Mouse (Mus musculus) CH12.LX (cell line): Measurements from ENCODE around the gene Sh3rf3. TPM values are rescaled to one million over a fixed set of nuclear protein-coding genes. Genes with fewer than 3 reads are reported as not detected.

ENCODE experiments used
- DNase-seq: peaks from one replicate; pipeline ENCODE4 v3.0.0-alpha.2; 2013; ENCODE audit errors: extremely low read depth
- H3K27ac ChIP-seq: 2 replicates; pipeline ENCODE4 v1.5.1; 2012; ENCODE audit warnings: low read depth, mild to moderate bottlenecking, control low read depth, moderate library complexity; ENCODE audit not compliant: insufficient read depth
- H3K27me3 ChIP-seq: replicated peaks from 2 replicates; pipeline ENCODE3; 2012; ENCODE audit warnings: inconsistent platforms
- H3K36me3 ChIP-seq, 2 experiments: replicated peaks in 1 of 2; 2 replicates each; pipeline versions ENCODE3 to v1.6.1; 2012; ENCODE audit warnings: inconsistent platforms in 1 of 2, low read length in 1 of 2, mild to moderate bottlenecking in 1 of 2, mixed read lengths in 1 of 2, moderate library complexity in 1 of 2; ENCODE audit not compliant: control insufficient read depth in 1 of 2, insufficient read depth in 1 of 2
- H3K4me1 ChIP-seq, 2 experiments: 2 replicates each; pipeline ENCODE4 v1.6.1; 2012; ENCODE audit warnings: inconsistent platforms in 1 of 2, moderate library complexity in 1 of 2; ENCODE audit not compliant: insufficient read depth in 2 of 2, control insufficient read depth in 1 of 2
- H3K4me2 ChIP-seq: 2 replicates; pipeline ENCODE4 v1.6.1; 2012; ENCODE audit warnings: low read depth, mild to moderate bottlenecking, control low read depth; ENCODE audit not compliant: poor library complexity, insufficient read depth, severe bottlenecking
- H3K4me3 ChIP-seq, 3 experiments: fragments of 150-350 bp in 1 of 3; sonication (generic) in 1 of 3; replicated peaks in 1 of 3; 2 replicates each; pipeline versions ENCODE3 to v1.5.1; 2011 to 2012; ENCODE audit warnings: low read depth in 2 of 3, low read length in 2 of 3, mild to moderate bottlenecking in 2 of 3, moderate library complexity in 2 of 3, control low read depth in 1 of 3, improper control_type of control experiment in 1 of 3, inconsistent platforms in 1 of 3, mixed read lengths in 1 of 3; ENCODE audit not compliant: poor library complexity in 1 of 3
- H3K79me2 ChIP-seq: replicated peaks from 2 replicates; pipeline ENCODE4 v1.6.1; 2012; ENCODE audit warnings: mild to moderate bottlenecking, moderate library complexity; ENCODE audit not compliant: control insufficient read depth, poor library complexity, insufficient read depth, severe bottlenecking; ENCODE audit errors: extremely low read depth
- H3K9ac ChIP-seq: 2 replicates; pipeline ENCODE4 v1.6.1; 2012; ENCODE audit warnings: low read depth, mild to moderate bottlenecking, control low read depth, moderate library complexity; ENCODE audit not compliant: insufficient read depth
- H3K9me3 ChIP-seq: replicated peaks from 2 replicates; pipeline ENCODE3; 2012; ENCODE audit warnings: low read length, inconsistent platforms, mixed read lengths
- BHLHE40 ChIP-seq: IDR thresholded peaks from 2 replicates; pipeline ENCODE4 v1.6.1; 2011; ENCODE audit warnings: mild to moderate bottlenecking, low read depth, low read length, improper control_type of control experiment
- CHD1 ChIP-seq: IDR thresholded peaks from 2 replicates; pipeline ENCODE4 v1.6.1; 2012; ENCODE audit warnings: low read depth, low read length, improper control_type of control experiment, inconsistent platforms
- EP300 ChIP-seq: IDR thresholded peaks from 2 replicates; pipeline ENCODE4 v1.6.1; 2011; ENCODE audit warnings: low read length, improper control_type of control experiment
- ETS1 ChIP-seq: conservative IDR thresholded peaks from 2 replicates; pipeline ENCODE4 v1.6.1; 2012; ENCODE audit warnings: low read depth, mild to moderate bottlenecking, inconsistent platforms, low read length, improper control_type of control experiment, moderate library complexity
- GABPA ChIP-seq: IDR thresholded peaks from 2 replicates; pipeline ENCODE4 v1.6.1; 2012; ENCODE audit warnings: low read depth, low read length, improper control_type of control experiment, inconsistent platforms; ENCODE audit not compliant: insufficient replicate concordance
- IRF4 ChIP-seq: IDR thresholded peaks from 2 replicates; pipeline ENCODE4 v1.6.1; 2014; ENCODE audit warnings: low read depth, mild to moderate bottlenecking, inconsistent platforms, low read length, improper control_type of control experiment
- JUND ChIP-seq: conservative IDR thresholded peaks from 2 replicates; pipeline ENCODE4 v1.6.1; 2011; ENCODE audit warnings: low read depth, low read length, improper control_type of control experiment
- MAX ChIP-seq: IDR thresholded peaks from 2 replicates; pipeline ENCODE4 v1.6.1; 2011; ENCODE audit warnings: low read length, improper control_type of control experiment
- MEF2A ChIP-seq: IDR thresholded peaks from 2 replicates; pipeline ENCODE4 v1.6.1; 2014; ENCODE audit warnings: low read depth, mild to moderate bottlenecking, inconsistent platforms, low read length, improper control_type of control experiment, borderline replicate concordance
- NRF1 ChIP-seq: IDR thresholded peaks from 2 replicates; pipeline ENCODE4 v1.6.1; 2014; ENCODE audit warnings: low read depth, mild to moderate bottlenecking, inconsistent platforms, low read length, improper control_type of control experiment, moderate library complexity
- POLR2AphosphoS2 ChIP-seq: IDR thresholded peaks from 2 replicates; pipeline ENCODE4 v1.6.1; 2011; ENCODE audit warnings: low read depth, low read length, improper control_type of control experiment
- SIN3A ChIP-seq: IDR thresholded peaks from 2 replicates; pipeline ENCODE4 v1.6.1; 2012; ENCODE audit warnings: low read length, improper control_type of control experiment, inconsistent platforms
- SMC3 ChIP-seq: IDR thresholded peaks from 2 replicates; pipeline ENCODE4 v1.6.1; 2011; ENCODE audit warnings: low read depth, low read length, improper control_type of control experiment
- USF1 ChIP-seq: IDR thresholded peaks from 2 replicates; pipeline ENCODE4 v1.6.1; 2014; ENCODE audit warnings: low read depth, mild to moderate bottlenecking, inconsistent platforms, low read length, improper control_type of control experiment
- dilution Hi-C: fragments of 300-500 bp; cut with MboI; formaldehyde crosslinking; loops from 2 replicates; pipeline ENCODE4 v1.14.3; 2020; ENCODE audit warnings: low sequenced_read_pairs; ENCODE audit not compliant: extremely low pct_unique_long_range_greater_than_20kb, extremely low pct_ligation_motif_present
- in situ Hi-C: fragments of 300-500 bp; cut with MboI; formaldehyde crosslinking; loops from 3 replicates; pipeline ENCODE4 v1.14.3; 2019; ENCODE audit warnings: low sequenced_read_pairs, low pct_ligation_motif_present, low pct_unique_long_range_greater_than_20kb, mixed read lengths
- polyA plus RNA-seq: library from polyadenylated mRNA; unstranded; fragments of >175 nt; gene quantifications from 2 replicates; pipeline ENCODE4 v1.2.1, GENCODE M21; 2012; ENCODE audit warnings: low read depth; ENCODE audit not compliant: insufficient read length
- total RNA-seq, 2 experiments: library from RNA; depleted of rRNA; stranded (reverse); fragments of 300-350 nt in 1 of 2; fragments of >200 nt in 1 of 2; gene quantifications; 2 replicates each; pipeline ENCODE4 v1.2.3; 2012 to 2014

Sh3rf3 gene
- total and polyA plus RNA-seq, 3 experiments, result 0.13 to 0.64 TPM; not detected in 1

- H3K9ac ChIP-seq, result no peak overlapping the region
- dilution Hi-C loops (no loop called here), in situ Hi-C loops (no loop called here)
- H3K36me3 ChIP-seq, result no peaks in the 10 kb centered on the region
- no peak for TF ChIP-seq IRF4
- TF ChIP-seq NRF1, result no peak
- TF ChIP-seq JUND, result no peak
- TF ChIP-seq MAX, result no peak
- TF ChIP-seq SIN3A, result no peak
- TF ChIP-seq MEF2A, result no peak
- TF ChIP-seq EP300, result no peak
- H3K27me3 ChIP-seq, result peaks cover 4% of the 10 kb centered on the region
- no peak overlapping the region for H3K27ac ChIP-seq
- H3K4me3 ChIP-seq, result no peak overlapping the region
- H3K4me1 ChIP-seq, result peaks cover 0 to 4% of the 10 kb centered on the region in 2 experiments; a peak in 2 of 4 replicates
- H3K79me2 ChIP-seq, result no peaks in the 10 kb centered on the region
- no peaks in the 10 kb centered on the region for H3K9me3 ChIP-seq
- DNase-seq, result no peak
- no peak overlapping the region for H3K4me2 ChIP-seq
Observed at GRCm38 (mm10) chr10:59072827-59073226, 259.7 kb downstream of the Sh3rf3 start.

DNA sequence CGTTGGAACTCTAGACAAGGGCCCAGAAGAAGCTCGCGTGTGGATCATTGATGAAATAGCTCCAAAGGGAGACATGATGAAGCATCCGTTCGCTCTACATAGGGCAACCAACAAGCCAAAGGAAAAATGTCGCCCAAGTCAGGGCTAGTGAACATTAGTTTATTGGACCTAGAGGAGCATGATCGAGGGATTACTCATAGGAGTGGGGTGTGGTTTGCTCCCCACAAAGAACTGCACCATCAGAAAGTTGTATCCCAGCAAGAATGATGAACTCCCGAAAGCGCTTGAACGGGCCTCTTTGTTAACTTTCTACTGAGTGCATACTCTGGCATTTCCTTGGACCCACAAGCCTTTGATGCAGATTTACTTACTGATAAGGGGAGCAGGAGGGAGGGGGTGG, 263.5 kb downstream of the Sh3rf3 start:
- in situ Hi-C loops (no loop called here), dilution Hi-C loops (no loop called here)
- DNase-seq, result no peak
- Histone ChIP-seq H3K4me1 (peaks cover 0 to 10% of the 10 kb centered on the region in 2 experiments; a peak in 2 of 4 replicates), H3K36me3 (no peaks in the 10 kb centered on the region), H3K4me2 (no peak overlapping the region), H3K9ac (no peak overlapping the region), H3K27ac (no peak overlapping the region), H3K79me2 (no peaks in the 10 kb centered on the region), H3K27me3 (peaks cover 12% of the 10 kb centered on the region)
- TF ChIP-seq CHD1, result no peak
- TF ChIP-seq MEF2A, result no peak
- TF ChIP-seq SMC3, result no peak
- TF ChIP-seq MAX, result no peak
- no peak for TF ChIP-seq GABPA
- TF ChIP-seq ETS1, result no peak
- no peak for TF ChIP-seq USF1
- TF ChIP-seq, all 38 proteins: peak for 0
- Histone ChIP-seq H3K9me3 (no peaks in the 10 kb centered on the region), H3K4me3 (no peak overlapping the region)

- no peak for TF ChIP-seq POLR2AphosphoS2
- peak; percentile 55 for TF ChIP-seq BHLHE40
- TF ChIP-seq, all 38 proteins: peak for 1
- Histone ChIP-seq H3K9me3 (no peaks in the 10 kb centered on the region), H3K27me3 (peaks cover 17% of the 10 kb centered on the region), H3K36me3 (no peaks in the 10 kb centered on the region), H3K4me2 (no peak overlapping the region), H3K4me1 (peaks cover 0 to 10% of the 10 kb centered on the region in 2 experiments; a peak in 2 of 4 replicates), H3K9ac (no peak overlapping the region), H3K79me2 (no peaks in the 10 kb centered on the region), H3K4me3 (no peak overlapping the region), H3K27ac (no peak overlapping the region)
- peak; percentile 25 for DNase-seq
- in situ Hi-C loops, result no loop called here
- dilution Hi-C loops, result no loop called here
Observed at GRCm38 (mm10) chr10:59077909-59078308, 264.8 kb downstream of the Sh3rf3 start.
